Mouse (Mus musculus): ENCODE measurements around the gene Kcnh4.

Gene Kcnh4

DNA sequence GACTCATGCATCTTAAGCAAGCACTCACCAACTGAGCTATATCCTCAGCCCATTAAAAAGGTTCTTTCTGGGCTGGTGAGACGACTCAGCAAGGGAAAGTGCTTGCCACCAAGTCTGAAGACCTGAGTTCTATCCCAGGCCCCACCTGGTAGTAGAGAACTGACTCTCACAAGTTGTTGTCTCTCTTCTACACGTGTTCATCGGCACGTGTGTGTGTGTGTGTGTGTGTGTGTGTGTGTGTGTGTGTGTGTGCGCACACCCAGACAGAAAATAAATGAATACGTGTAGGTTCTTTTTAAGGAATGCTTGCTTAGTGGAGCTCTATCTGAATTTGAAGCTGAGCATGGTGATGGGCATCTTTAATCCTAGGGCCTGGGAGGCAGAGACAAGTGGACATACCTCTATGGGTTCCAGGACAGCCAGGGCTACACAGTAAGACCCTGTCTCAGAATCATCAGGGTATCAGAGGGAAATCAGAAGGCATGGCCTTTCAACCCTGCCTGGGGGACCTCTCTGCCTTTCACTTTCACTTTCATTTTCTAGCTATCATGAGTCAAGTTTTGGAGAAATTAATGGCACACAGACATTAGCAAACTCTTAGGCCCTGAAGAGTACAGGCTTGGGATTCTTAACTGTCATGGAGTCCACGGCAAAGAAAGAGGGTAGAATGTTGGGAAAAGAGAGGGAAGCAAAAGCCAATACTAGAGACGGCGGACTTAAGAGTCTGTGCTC lies 24.4 kb downstream of the Kcnh4 start:
- no peak for DNase-seq (ENCODE audit: extremely low spot score)

- DNase-seq (ENCODE audit: extremely low spot score), result no peak
Observed at GRCm38 (mm10) chr11:100730477-100731205, 29.1 kb downstream of the Kcnh4 start.

- DNase-seq (ENCODE audit: extremely low spot score), result no peak
Observed at GRCm38 (mm10) chr11:100729976-100730375, 29.8 kb downstream of the Kcnh4 start.

DNA sequence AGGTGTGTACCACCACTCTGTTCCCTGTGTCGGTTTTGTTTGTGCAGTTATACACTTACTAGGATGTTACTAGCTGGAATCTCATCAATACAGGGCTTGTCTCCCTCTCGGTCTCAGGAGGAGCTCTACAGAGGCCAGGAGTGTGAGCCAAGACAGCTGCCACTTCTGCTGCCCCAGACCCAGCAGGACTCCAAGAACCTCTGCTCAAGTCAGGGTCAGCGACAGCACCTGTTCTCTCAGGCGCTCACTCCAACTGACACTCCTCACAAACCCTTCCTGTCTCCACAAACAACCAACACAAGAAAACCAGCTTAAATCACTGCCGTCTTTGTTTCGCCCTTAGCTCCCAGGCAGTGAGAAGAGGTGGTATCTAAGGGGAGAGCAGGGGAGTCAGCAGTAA lies 31.1 kb downstream of the Kcnh4 start:
- no peak for DNase-seq (ENCODE audit: extremely low spot score)

DNA sequence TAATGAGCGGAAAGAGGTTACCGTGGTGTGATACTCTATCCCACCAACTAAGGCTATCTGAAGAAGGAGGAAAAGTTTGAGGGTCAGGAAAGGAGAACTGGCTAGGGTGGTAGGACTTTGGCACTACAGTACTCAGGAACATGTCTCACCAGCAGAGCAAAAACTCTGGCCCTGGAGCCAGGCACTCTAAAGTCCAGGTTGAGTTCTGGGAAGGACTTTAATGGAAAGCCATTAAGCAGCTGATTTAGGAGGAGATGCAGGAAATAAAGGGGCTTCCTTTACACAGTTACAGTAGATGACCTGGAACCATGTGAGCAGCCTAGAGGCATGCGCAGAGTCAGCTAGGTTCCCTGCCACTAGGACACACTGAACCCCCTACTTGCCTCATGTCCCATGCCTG lies 32.5 kb downstream of the Kcnh4 start:
- no peak for DNase-seq (ENCODE audit: extremely low spot score)

DNA sequence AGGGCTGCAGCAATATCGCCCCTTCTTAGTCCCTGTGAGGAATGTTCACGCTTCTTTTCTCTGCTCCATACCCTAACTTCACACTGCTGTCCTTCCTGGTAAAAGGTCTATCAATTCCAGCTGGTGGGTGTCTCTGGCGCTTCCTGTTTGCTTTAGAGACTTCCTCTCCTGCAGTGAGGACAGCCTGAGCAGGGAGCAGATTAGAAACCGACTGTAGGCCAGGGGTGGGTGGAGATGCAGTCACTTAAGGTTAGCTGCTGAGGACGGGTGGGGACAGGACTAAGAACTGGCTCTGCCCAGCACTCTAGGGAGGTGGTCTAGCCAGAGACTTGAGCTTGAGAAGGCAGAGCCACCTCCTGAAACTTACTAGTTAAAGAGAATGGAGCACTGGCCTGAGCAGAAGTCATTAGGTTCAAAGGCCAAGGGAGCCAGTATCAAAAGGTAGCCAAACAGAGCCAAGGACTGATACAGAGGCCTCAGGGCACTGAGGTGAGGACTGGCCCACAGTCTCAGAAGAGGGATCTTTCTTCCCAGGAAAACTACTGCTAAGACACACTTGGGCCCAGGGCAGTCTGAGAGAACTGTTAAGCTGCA lies 34.7 kb downstream of the Kcnh4 start:
- DNase-seq (ENCODE audit: extremely low spot score), result no peak

- no peak for DNase-seq (ENCODE audit: extremely low spot score)
Observed at GRCm38 (mm10) chr11:100722493-100723028, 37.2 kb downstream of the Kcnh4 start.

DNA sequence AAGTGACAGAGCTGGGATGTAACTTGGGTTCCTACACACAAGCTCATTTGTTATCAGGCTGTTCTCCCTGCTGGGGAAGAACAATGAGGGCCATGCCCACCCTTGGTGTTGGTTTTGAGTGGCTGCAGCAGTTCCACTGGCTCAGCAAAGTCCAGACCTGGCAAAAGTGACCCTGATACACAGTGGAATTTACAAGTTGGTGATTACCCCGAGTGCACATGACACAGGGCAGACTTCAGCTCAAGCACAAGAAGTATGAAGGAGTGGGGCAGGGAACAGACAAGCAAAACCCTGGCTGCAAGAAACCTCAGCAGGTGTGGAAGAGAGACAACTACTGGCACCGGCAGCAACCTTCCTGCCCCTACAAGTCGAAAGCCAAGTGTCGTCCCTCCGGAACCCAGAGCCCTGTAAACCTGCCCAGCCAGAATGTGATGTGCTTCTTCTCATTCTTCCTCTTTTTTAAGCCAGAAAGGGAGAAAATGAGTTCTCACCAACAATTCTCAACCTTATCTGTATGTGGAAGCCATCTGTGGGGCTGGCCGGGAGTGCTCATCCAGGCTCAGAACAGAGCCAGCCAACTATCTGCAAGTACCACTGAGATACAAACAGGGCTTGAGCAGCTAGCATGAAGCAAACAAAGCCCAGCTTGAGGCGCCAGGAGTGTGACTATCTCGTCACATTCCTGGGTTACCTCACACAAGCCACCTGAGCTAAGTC lies 37.8 kb downstream of the Kcnh4 start:
- DNase-seq (ENCODE audit: extremely low spot score), result no peak

- no peak for DNase-seq (ENCODE audit: extremely low spot score)
Observed at GRCm38 (mm10) chr11:100721254-100721653, 38.5 kb downstream of the Kcnh4 start.

DNA sequence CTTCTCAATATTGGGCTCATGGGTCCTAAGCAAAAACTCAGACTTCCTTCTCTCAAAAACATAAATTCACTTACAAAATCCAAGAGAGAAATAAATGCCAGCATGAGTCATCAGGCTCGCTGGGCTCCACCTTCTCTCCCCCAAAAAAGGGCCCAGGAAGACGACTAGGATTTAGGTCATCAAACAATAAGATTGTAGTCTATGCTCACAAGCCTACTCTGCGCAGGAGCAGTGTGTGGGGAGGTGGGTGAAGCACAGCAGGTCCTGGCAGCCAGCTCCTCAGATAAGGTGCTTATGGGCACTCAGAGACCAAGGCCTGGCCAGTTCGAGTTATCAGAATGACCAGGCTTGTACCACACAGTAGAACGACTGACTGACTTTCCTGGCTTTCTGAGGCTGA lies 39.4 kb downstream of the Kcnh4 start:
- no peak for DNase-seq (ENCODE audit: extremely low spot score)

GRCm38 (mm10) chr11:100719893-100720292 lies 39.8 kb downstream of the Kcnh4 start:
- no peak for DNase-seq (ENCODE audit: extremely low spot score)

DNA sequence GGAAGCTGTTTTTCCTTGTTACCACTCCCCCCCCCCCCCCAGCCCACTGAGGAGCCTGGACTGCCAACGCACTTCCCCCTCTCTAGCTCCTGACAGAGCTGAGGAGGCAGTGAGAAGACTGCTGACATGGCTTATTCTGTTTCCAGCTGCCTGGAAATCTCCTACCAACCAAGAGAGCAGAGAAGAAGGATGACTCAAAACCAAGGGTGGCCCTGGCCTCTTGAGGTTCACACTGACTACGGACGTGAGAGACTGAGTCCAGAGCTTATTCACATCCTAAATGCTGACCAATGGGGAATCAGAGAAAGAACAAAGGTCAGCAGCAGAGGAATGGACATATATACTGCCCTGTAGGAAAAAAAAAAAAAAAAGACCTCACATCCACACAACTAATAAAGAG lies 40.4 kb downstream of the Kcnh4 start:
- no peak for DNase-seq (ENCODE audit: extremely low spot score)

DNA sequence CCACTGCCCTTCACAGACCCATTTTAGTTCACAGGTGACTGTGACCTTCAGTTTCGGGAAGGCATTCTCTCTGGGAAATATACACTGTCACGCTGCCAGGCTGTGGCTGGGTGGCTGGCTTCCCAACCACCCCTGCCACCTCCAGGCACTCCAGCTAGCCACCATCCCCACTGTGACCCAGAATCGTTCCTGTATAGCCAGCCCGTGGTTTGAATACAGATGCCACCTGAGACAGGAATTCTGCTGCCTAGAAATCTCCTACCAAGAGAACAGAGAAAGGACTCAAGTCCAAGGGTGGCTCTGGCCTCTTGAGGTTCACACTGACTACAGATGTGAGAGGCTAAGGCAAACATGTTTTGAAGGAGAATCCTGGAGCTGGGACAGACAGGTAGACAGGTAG lies 40.9 kb downstream of the Kcnh4 start:
- DNase-seq (ENCODE audit: extremely low spot score), result no peak

GRCm38 (mm10) chr11:100718462-100718861 lies 41.3 kb downstream of the Kcnh4 start:
- DNase-seq (ENCODE audit: extremely low spot score), result no peak

DNA sequence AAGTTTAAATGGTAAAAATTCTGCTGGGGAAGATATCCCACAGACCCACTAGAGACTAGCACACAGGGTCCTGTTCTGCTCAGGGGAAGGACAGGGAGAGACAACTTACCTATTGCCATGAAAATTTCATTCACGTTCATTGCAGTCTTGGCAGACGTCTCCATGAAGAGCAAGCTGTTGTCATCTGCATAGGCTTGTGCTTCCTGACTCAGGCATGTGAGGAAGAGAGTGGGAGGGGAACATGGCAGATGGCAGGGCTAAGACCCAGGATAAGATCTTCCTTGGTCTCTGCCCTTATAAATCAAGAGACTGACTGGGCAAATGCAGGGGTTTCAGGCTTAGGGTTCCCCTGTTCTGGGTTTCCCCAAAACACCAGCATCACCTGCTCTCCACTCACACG lies 43.1 kb downstream of the Kcnh4 start:
- DNase-seq (ENCODE audit: extremely low spot score), result no peak

GRCm38 (mm10) chr11:100714948-100715347 lies 44.8 kb downstream of the Kcnh4 start:
- DNase-seq (ENCODE audit: extremely low spot score), result no peak

DNA sequence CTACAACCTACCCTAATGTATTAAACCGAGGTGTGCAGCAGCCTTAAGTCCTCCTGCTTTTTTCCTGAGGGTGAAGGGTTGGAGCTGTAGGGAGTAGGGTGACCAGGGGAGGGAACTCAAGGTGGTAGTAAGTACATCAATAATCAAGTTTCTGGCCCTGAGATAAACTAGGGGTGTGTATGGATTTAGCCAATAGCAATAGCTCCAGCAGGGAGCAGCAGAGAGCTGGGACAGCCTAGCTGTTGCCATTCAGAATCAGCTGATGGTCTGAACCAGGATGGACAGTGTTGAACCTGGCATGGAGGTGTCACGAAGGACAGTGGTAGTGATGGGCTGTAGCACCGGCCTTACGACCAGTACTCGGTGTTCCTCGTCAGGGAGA lies 45.2 kb downstream of the Kcnh4 start:
- peak; percentile 65 for DNase-seq (ENCODE audit: extremely low spot score)

- DNase-seq (ENCODE audit: extremely low spot score), result peak; percentile 79
Observed at GRCm38 (mm10) chr11:100713735-100714533, 45.8 kb downstream of the Kcnh4 start, which contains the start of gene Hspb9. Gene Hspb9 (plus strand): TSS chr11:100713850.

- peak; percentile 27 for DNase-seq (ENCODE audit: extremely low spot score)
Observed at GRCm38 (mm10) chr11:100713174-100713573, 46.6 kb downstream of the Kcnh4 start.

GRCm38 (mm10) chr11:100711783-100712615 lies 47.7 kb downstream of the Kcnh4 start, which contains the start of gene Kat2a:
Gene Kat2a (minus strand): TSS chr11:100712465.
- peak; percentile 84 for DNase-seq (ENCODE audit: extremely low spot score)
